Mouse (Mus musculus): ENCODE data around the gene Gm28551.

DNA sequence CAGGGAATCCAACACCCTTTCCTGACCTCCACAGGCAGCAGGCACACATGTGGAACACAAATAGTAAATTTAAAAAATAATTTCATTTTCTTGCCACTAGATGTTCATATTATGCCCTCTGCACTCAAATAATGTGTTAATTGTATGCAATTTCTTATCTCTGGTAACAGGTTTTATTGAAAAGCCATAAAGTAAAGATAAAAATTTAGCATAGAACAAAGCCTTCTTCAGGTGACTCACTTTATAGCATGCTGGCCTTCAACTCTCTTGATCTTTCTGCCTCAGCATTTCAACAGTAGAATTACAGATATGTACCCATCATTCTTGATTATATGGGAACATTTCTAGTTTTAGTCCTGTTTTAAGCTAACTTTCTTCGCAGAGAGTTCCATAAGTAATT, 28.2 kb downstream of the Gm28551 start:
- TF ChIP-seq POLR2A (IDR thresholded peaks at IDR 0.05; ENCODE audit: borderline replicate concordance, control insufficient read depth, low read depth, low read length) (no peak), CTCF (IDR thresholded peaks at IDR 0.05; ENCODE audit: control insufficient read depth, insufficient read depth, low read length) (no peak)

Data from bone marrow, adult 2 months (tissue).